In genomic region chr3:74096223-74096622, GRCm38 (mm10) we compare ENCODE assay signal across 17 mouse cellular contexts.
"Had no signal": no experiment of that assay in that cellular context is flagged by ENCODE, and none has a peak within 500 bp of the region (broad histone marks: within the 10 kb centered on the region; RNA-seq: fewer than 3 reads in every experiment).

No protein-coding gene starts in this region.

- H3K4me1 ChIP-seq: liver, embryonic 12.5 days; midbrain, embryonic 10.5 days; midbrain, embryonic 12.5 days; stomach, embryonic 15.5 days had no signal

- DNase-seq: lung, adult 18-20 months; lung, embryonic 14.5 days; lung, postnatal 10 days; lung, postnatal 4 days; midbrain, embryonic 14.5 days; right cerebral cortex, postnatal 14 days; thymus, adult 2 months; thymus, postnatal 25 days; thymus, postnatal 4 days had no signal

- H3K9ac ChIP-seq: liver, embryonic 12.5 days; liver, embryonic 14.5 days; lung, embryonic 14.5 days; midbrain, embryonic 12.5 days; stomach, embryonic 15.5 days had no signal

- H3K36me3 ChIP-seq: liver, embryonic 12.5 days; midbrain, embryonic 10.5 days; midbrain, embryonic 12.5 days; stomach, embryonic 15.5 days had no signal

- H3K27ac ChIP-seq: liver, embryonic 12.5 days; liver, embryonic 14.5 days; midbrain, embryonic 10.5 days; midbrain, embryonic 12.5 days; stomach, embryonic 15.5 days; stomach, postnatal 0 days had no signal

- H3K27me3 ChIP-seq: liver, embryonic 12.5 days; midbrain, embryonic 12.5 days; stomach, embryonic 15.5 days had no signal

- H3K4me2 ChIP-seq: liver, embryonic 12.5 days; lung, embryonic 14.5 days; midbrain, embryonic 12.5 days; stomach, embryonic 15.5 days had no signal

- H3K4me3 ChIP-seq: liver, embryonic 12.5 days; midbrain, embryonic 10.5 days; midbrain, embryonic 12.5 days; myocyte; stomach, embryonic 15.5 days had no signal

- ATAC-seq: liver, embryonic 12.5 days; midbrain, embryonic 16.5 days had no signal

- H3K9me3 ChIP-seq: liver, embryonic 12.5 days; midbrain, embryonic 10.5 days; midbrain, embryonic 12.5 days; stomach, embryonic 15.5 days had no signal
